Mouse (Mus musculus): Measurements from ENCODE around the gene Ak1.

The Ak1 gene

GRCm38 (mm10) chr2:32680961-32681650 lies 59.5 kb downstream of the Ak1 start:
- in situ Hi-C loops (cut with MboI, MseI) = no loop called here

GRCm38 (mm10) chr2:32681754-32682153 lies 60.2 kb downstream of the Ak1 start:
- in situ Hi-C loops (cut with MboI, MseI) = no loop called here

GRCm38 (mm10) chr2:32682721-32683417 lies 61.3 kb downstream of the Ak1 start:
- in situ Hi-C loops (cut with MboI, MseI) = no loop called here

- in situ Hi-C loops (cut with MboI, MseI) = no loop called here
Observed at GRCm38 (mm10) chr2:32683701-32684100, 62.1 kb downstream of the Ak1 start.
